Mouse (Mus musculus) forebrain, embryonic 16.5 days (tissue): ENCODE measurements around the gene Gm4791. TPM values are rescaled to one million over a fixed set of nuclear protein-coding genes. Genes with fewer than 3 reads are reported as not detected.

ENCODE experiments used
- ATAC-seq: fragments of 200-750 bp; cut with Nextera tagmentation; 2 replicates; pipeline ENCODE4 v1.8.0; 2017; ENCODE audit warnings: mild to moderate bottlenecking, moderate library complexity
- H3K27ac ChIP-seq: fragments of 300-500 bp; sonication (generic); 2 replicates; pipeline ENCODE4 v1.5.1; 2014; ENCODE audit warnings: low read length, control low read depth
- H3K27me3 ChIP-seq: fragments of 300-500 bp; sonication (generic); replicated peaks from 2 replicates; pipeline ENCODE4 v1.6.1; 2014; ENCODE audit warnings: low read length; ENCODE audit not compliant: control insufficient read depth, insufficient read depth
- H3K36me3 ChIP-seq: fragments of 300-500 bp; sonication (generic); 2 replicates; pipeline ENCODE4 v1.6.1; 2014; ENCODE audit not compliant: control insufficient read depth, insufficient read depth
- H3K4me1 ChIP-seq: fragments of 300-500 bp; sonication (generic); replicated peaks from 2 replicates; pipeline ENCODE4 v1.6.1; 2014; ENCODE audit warnings: low read length; ENCODE audit not compliant: control insufficient read depth, insufficient read depth
- H3K4me2 ChIP-seq: fragments of 300-500 bp; sonication (generic); 2 replicates; pipeline ENCODE4 v1.6.1; 2014; ENCODE audit warnings: mild to moderate bottlenecking, low read length, control low read depth
- H3K4me3 ChIP-seq: fragments of 300-500 bp; sonication (generic); replicated peaks from 2 replicates; pipeline ENCODE4 v1.5.1; 2014; ENCODE audit warnings: mild to moderate bottlenecking, low read length, control low read depth
- H3K9ac ChIP-seq: fragments of 300-500 bp; sonication (generic); replicated peaks from 2 replicates; pipeline ENCODE4 v1.6.1; 2014; ENCODE audit warnings: low read depth, low read length, control low read depth
- H3K9me3 ChIP-seq: fragments of 300-500 bp; sonication (generic); 2 replicates; pipeline ENCODE4 v1.6.1; 2016; ENCODE audit warnings: low read length; ENCODE audit not compliant: control insufficient read depth
- WGBS: fragments of 180-500 bp; shearing (Covaris S2); extraction: QIAGEN DNeasy Blood & Tissue Kit; methylation state at CpG from one replicate; pipeline ENCODE4 v1.1.7; 2014; 5-methylcytosine and 5-hydroxymethylcytosine counted together
- polyA plus RNA-seq: library from polyadenylated mRNA; unstranded; fragments of >200 nt; fragmentation: Nextera tagmentation; extraction: Ambion mirVana; gene quantifications from 2 replicates; pipeline ENCODE4 v1.2.1, GENCODE M21; 2015

The Gm4791 gene
- polyA plus RNA-seq = not detected in 2 replicates

GRCm38 (mm10) chr9:46998338-46998791, at the start of gene Gm4791:
Gene Gm4791 (plus strand): TSS chr9:46998741.
- H3K4me1 ChIP-seq = no peaks in the 10 kb centered on the region
- H3K27me3 ChIP-seq = no peaks in the 10 kb centered on the region
- no peaks in the 10 kb centered on the region for H3K9me3 ChIP-seq
- WGBS = 55% methylated on average over 5 of the region's 5 CpGs
- no peak within 1 kb of the TSS for H3K27ac ChIP-seq
- no peak within 1 kb of the TSS for H3K9ac ChIP-seq
- no peak for ATAC-seq
- H3K36me3 ChIP-seq = no peaks in the 10 kb centered on the region
- H3K4me3 ChIP-seq = no peak within 1 kb of the TSS
- H3K4me2 ChIP-seq = no peak within 1 kb of the TSS

- Histone ChIP-seq H3K4me1 (peaks cover 11% of the 10 kb centered on the region), H3K4me3 (no peak overlapping the region), H3K9ac (no peak overlapping the region), H3K4me2 (no peak overlapping the region), H3K36me3 (no peaks in the 10 kb centered on the region), H3K9me3 (no peaks in the 10 kb centered on the region), H3K27me3 (no peaks in the 10 kb centered on the region), H3K27ac (no peak overlapping the region)
- WGBS = 52% methylated on average over 6 of the region's 6 CpGs
- ATAC-seq = peak; percentile 55
Measured at GRCm38 (mm10) chr9:46956286-46956685, 42.3 kb upstream of the Gm4791 start.

GRCm38 (mm10) chr9:46957420-46957950, 41.1 kb upstream of the Gm4791 start:
- Histone ChIP-seq H3K36me3 (no peaks in the 10 kb centered on the region), H3K9ac (no peak overlapping the region), H3K9me3 (no peaks in the 10 kb centered on the region), H3K4me2 (no peak overlapping the region), H3K4me1 (peaks cover 11% of the 10 kb centered on the region), H3K4me3 (no peak overlapping the region), H3K27me3 (no peaks in the 10 kb centered on the region), H3K27ac (no peak overlapping the region)
- no peak for ATAC-seq
- 70% methylated on average over 8 of the region's 8 CpGs for WGBS

GRCm38 (mm10) chr9:46966028-46966427, 32.5 kb upstream of the Gm4791 start:
- no peak overlapping the region for H3K9ac ChIP-seq
- no peaks in the 10 kb centered on the region for H3K27me3 ChIP-seq
- no peaks in the 10 kb centered on the region for H3K9me3 ChIP-seq
- H3K4me3 ChIP-seq = no peak overlapping the region
- 60% methylated on average over 5 of the region's 5 CpGs for WGBS
- no peak for ATAC-seq
- no peak overlapping the region for H3K4me2 ChIP-seq
- peaks cover 8% of the 10 kb centered on the region; the same call in 1 of the 2 replicates for H3K4me1 ChIP-seq
- no peak overlapping the region for H3K27ac ChIP-seq
- no peaks in the 10 kb centered on the region for H3K36me3 ChIP-seq

- Histone ChIP-seq H3K9me3 (no peaks in the 10 kb centered on the region; the same call in 1 of the 2 replicates), H3K27me3 (no peaks in the 10 kb centered on the region)
Measured at GRCm38 (mm10) chr9:46968970-46969369, 29.6 kb upstream of the Gm4791 start.

GRCm38 (mm10) chr9:46969406-46969805, 29.1 kb upstream of the Gm4791 start:
- Histone ChIP-seq H3K9ac (no peak overlapping the region), H3K36me3 (no peaks in the 10 kb centered on the region), H3K4me1 (peaks cover 8% of the 10 kb centered on the region; the same call in 1 of the 2 replicates), H3K27me3 (no peaks in the 10 kb centered on the region), H3K4me3 (no peak overlapping the region), H3K9me3 (no peaks in the 10 kb centered on the region; the same call in 1 of the 2 replicates), H3K4me2 (no peak overlapping the region), H3K27ac (no peak overlapping the region; the same call in 1 of the 2 replicates)
- WGBS = 64% methylated on average over 6 of the region's 6 CpGs
- no peak for ATAC-seq

More at GRCm38 (mm10) chr9:46968970-46969369, 29.6 kb upstream of the Gm4791 start:
- Histone ChIP-seq H3K36me3 (no peaks in the 10 kb centered on the region), H3K9ac (0 out of 2 replicates have a peak overlapping the region, but pooled peaks have one; percentile 29), H3K27ac (no peak overlapping the region; the same call in 1 of the 2 replicates), H3K4me3 (no peak overlapping the region), H3K4me2 (no peak overlapping the region), H3K4me1 (peaks cover 8% of the 10 kb centered on the region; the same call in 1 of the 2 replicates)
- ATAC-seq = no peak
- WGBS = 28% methylated on average over 6 of the region's 6 CpGs

- 0 out of 2 replicates have a peak, but pooled peaks have one; percentile 55 for ATAC-seq
- Histone ChIP-seq H3K4me1 (peaks cover 2% of the 10 kb centered on the region; the same call in 1 of the 2 replicates), H3K4me2 (no peak overlapping the region), H3K9ac (no peak overlapping the region), H3K9me3 (no peaks in the 10 kb centered on the region), H3K27ac (no peak overlapping the region), H3K36me3 (no peaks in the 10 kb centered on the region), H3K27me3 (no peaks in the 10 kb centered on the region), H3K4me3 (no peak overlapping the region)
- WGBS = 12% methylated on average over 11 of the region's 11 CpGs
Measured at GRCm38 (mm10) chr9:46978806-46979205, 19.7 kb upstream of the Gm4791 start.

- H3K4me1 ChIP-seq = peaks cover 2% of the 10 kb centered on the region; the same call in 1 of the 2 replicates
- H3K9me3 ChIP-seq = no peaks in the 10 kb centered on the region
- no peak overlapping the region for H3K4me2 ChIP-seq
- 43% methylated on average over 2 of the region's 2 CpGs for WGBS
- H3K27me3 ChIP-seq = no peaks in the 10 kb centered on the region
- no peak overlapping the region for H3K9ac ChIP-seq
- no peaks in the 10 kb centered on the region for H3K36me3 ChIP-seq
- no peak for ATAC-seq
- no peak overlapping the region for H3K4me3 ChIP-seq
- no peak overlapping the region for H3K27ac ChIP-seq
Measured at GRCm38 (mm10) chr9:46980111-46980510, 18.4 kb upstream of the Gm4791 start.

GRCm38 (mm10) chr9:46983471-46983870, 15.1 kb upstream of the Gm4791 start:
- Histone ChIP-seq H3K4me3 (no peak overlapping the region), H3K36me3 (no peaks in the 10 kb centered on the region), H3K9ac (no peak overlapping the region), H3K4me2 (no peak overlapping the region), H3K27ac (no peak overlapping the region), H3K9me3 (no peaks in the 10 kb centered on the region), H3K4me1 (peaks cover 2% of the 10 kb centered on the region; the same call in 1 of the 2 replicates), H3K27me3 (no peaks in the 10 kb centered on the region)
- 58% methylated on average over 2 of the region's 2 CpGs for whole genome bisulfite sequencing
- ATAC-seq = no peak
